Mouse (Mus musculus): ENCODE data around the gene Ptgds. TPM values are rescaled to one million over a fixed set of nuclear protein-coding genes. Genes with fewer than 3 reads are reported as not detected.

Ptgds gene
- total and polyA plus RNA-seq, 3 experiments: 0.37 to 0.46 TPM; not detected in 1

DNA sequence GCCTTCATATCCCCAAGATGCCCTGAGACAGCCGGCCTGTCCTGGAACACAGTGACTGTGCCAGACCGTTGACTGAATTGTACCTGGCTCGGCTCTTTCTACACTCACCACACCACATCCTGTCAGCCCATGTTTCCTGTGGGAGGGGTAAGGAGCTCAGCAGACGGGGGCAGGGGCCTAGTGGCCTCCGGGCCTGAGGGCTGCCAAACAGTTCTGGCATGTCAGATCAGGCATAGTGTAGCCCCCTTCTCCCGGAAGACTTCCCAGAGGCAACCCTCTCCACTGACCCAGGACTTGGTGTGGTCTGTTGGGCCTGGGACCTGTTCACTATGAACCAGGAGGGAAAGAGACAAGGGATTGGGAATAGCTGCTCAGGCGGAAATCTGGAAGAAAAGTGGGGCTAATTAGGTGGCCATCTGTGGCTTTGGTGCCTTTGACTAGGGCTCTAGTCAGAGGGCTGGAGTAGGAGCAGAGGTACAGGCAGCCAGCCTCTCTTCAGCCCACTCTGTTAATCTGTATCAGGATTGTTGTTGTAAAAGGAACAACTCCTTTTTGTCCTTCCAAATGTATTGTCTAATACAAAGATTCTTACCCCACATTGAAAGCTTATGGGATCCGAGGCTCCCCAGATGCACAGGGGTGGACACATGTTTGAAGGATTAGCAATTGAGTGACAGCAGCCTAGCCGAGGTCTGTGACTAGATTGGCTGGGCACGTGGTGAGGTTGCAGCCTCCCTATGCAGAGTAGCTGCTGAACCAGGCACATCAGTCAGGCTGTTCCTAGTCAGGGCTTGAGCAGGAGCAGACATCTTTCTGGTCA is 3.8 kb downstream of the Ptgds start:
- Histone ChIP-seq H3K4me1 (ENCODE audit: control insufficient read depth in 1 of 2, insufficient read depth in 2 of 2) (peaks cover 30 to 67% of the 10 kb centered on the region in 2 experiments), H3K27ac (ENCODE audit: insufficient read depth, low read depth) (peak overlapping the region; percentile 44), H3K4me3 (replicated peaks in 1 of 3; ENCODE audit: low read depth in 2 of 3, low read length in 2 of 3, poor library complexity in 1 of 3) (peak overlapping the region in 1 of 3 experiments; percentile 44), H3K9me3 (replicated peaks; ENCODE audit: low read length) (no peaks in the 10 kb centered on the region), H3K36me3 (replicated peaks in 1 of 2; ENCODE audit: control insufficient read depth in 1 of 2, insufficient read depth in 1 of 2, low read length in 1 of 2) (no peaks in the 10 kb centered on the region), H3K27me3 (replicated peaks) (no peaks in the 10 kb centered on the region), H3K79me2 (replicated peaks; ENCODE audit: control insufficient read depth, extremely low read depth, insufficient read depth, poor library complexity, severe bottlenecking) (no peaks in the 10 kb centered on the region), H3K4me2 (ENCODE audit: insufficient read depth, low read depth, poor library complexity, severe bottlenecking) (peak overlapping the region; percentile 25; the same call in 1 of the 2 replicates), H3K9ac (ENCODE audit: insufficient read depth, low read depth) (peak overlapping the region; percentile 50)
- dilution Hi-C loops (cut with MboI; ENCODE audit: extremely low pct_ligation_motif_present, extremely low pct_unique_long_range_greater_than_20kb, low sequenced_read_pairs) (no loop called here), in situ Hi-C loops (cut with MboI; ENCODE audit: low pct_ligation_motif_present, low pct_unique_long_range_greater_than_20kb, low sequenced_read_pairs) (no loop called here)
- peak; percentile 83 for DNase-seq (ENCODE audit: extremely low read depth)
- TF ChIP-seq MYC (IDR thresholded peaks at IDR 0.05; ENCODE audit: low read depth, low read length) (peak; percentile 72; the same call in 1 of the 2 replicates), ZMIZ1 (IDR thresholded peaks at IDR 0.05; ENCODE audit: low read depth, low read length) (peak; percentile 32; the same call in 1 of the 2 replicates), MAZ (IDR thresholded peaks at IDR 0.05; ENCODE audit: low read depth, low read length) (peak; percentile 86; the same call in 1 of the 2 replicates), RAD21 (IDR thresholded peaks at IDR 0.05; ENCODE audit: low read depth, low read length) (no peak), MAX (IDR thresholded peaks at IDR 0.05; ENCODE audit: low read length) (peak; percentile 87), NRF1 (IDR thresholded peaks at IDR 0.05; ENCODE audit: low read depth, low read length) (no peak), HCFC1 (IDR thresholded peaks at IDR 0.05; ENCODE audit: low read depth, low read length) (no peak), SIN3A (IDR thresholded peaks at IDR 0.05; ENCODE audit: low read length) (no peak), BHLHE40 (IDR thresholded peaks at IDR 0.05; ENCODE audit: low read depth, low read length) (peak; percentile 40; the same call in 1 of the 2 replicates), UBTF (IDR thresholded peaks at IDR 0.05; ENCODE audit: low read depth, low read length) (no peak), ETS1 (conservative IDR thresholded peaks at IDR 0.05; ENCODE audit: low read depth, low read length) (no peak), TBP (conservative IDR thresholded peaks at IDR 0.05; ENCODE audit: low read depth, low read length) (peak; percentile 71; the same call in 1 of the 2 replicates), ELF1 (IDR thresholded peaks at IDR 0.05; ENCODE audit: low read depth, low read length) (0 out of 2 replicates have a peak, but pooled peaks have one; percentile 31), KAT2A (IDR thresholded peaks at IDR 0.05; ENCODE audit: insufficient replicate concordance, low read length) (no peak), USF1 (IDR thresholded peaks at IDR 0.05; ENCODE audit: low read depth, low read length) (peak; percentile 66), ZC3H11A (IDR thresholded peaks at IDR 0.05; ENCODE audit: low read depth, low read length) (no peak), USF2 (conservative IDR thresholded peaks at IDR 0.05; ENCODE audit: low read depth, low read length) (peak; percentile 15; the same call in 1 of the 2 replicates), CHD2 (IDR thresholded peaks at IDR 0.05; ENCODE audit: low read length) (peak; percentile 48; the same call in 1 of the 2 replicates), CHD1 (IDR thresholded peaks at IDR 0.05; ENCODE audit: low read depth, low read length) (no peak), POLR2A (IDR thresholded peaks at IDR 0.05; ENCODE audit: low read depth, low read length) (peak; percentile 74), GABPA (IDR thresholded peaks at IDR 0.05; ENCODE audit: insufficient replicate concordance, low read depth, low read length) (no peak), TCF12 (IDR thresholded peaks at IDR 0.05; ENCODE audit: low read depth, low read length) (peak; percentile 84), JUN (IDR thresholded peaks at IDR 0.05; ENCODE audit: insufficient read depth, low read depth, low read length) (no peak)

All from CH12.LX (cell line).